Mouse (Mus musculus) layer of hippocampus, adult 2 months (tissue): ENCODE measurements at regions not wholly inside any gene's neighbourhood (a gene's known extent, or its start where the extent isn't known, plus 50 kb on each side); places are given as distances from the start of the nearest gene placed in this dataset.

Experiments used
- DNase-seq, 2 experiments: peaks; one replicate each; pipeline ENCODE4 v3.0.0; 2022; ENCODE audit warnings: low spot score in 2 of 2
- H3K27ac ChIP-seq: fragments of 200-600 bp; 2 replicates; pipeline ENCODE4 v1.8.1; 2022
- H3K4me3 ChIP-seq: fragments of 200-600 bp; 2 replicates; pipeline ENCODE4 v1.8.1; 2022; ENCODE audit warnings: mild to moderate bottlenecking
- CTCF ChIP-seq: fragments of 200-600 bp; conservative IDR thresholded peaks from 2 replicates; pipeline ENCODE4 v1.8.1; 2022; ENCODE audit warnings: antibody characterized with exemption, mild to moderate bottlenecking, moderate library complexity

DNA sequence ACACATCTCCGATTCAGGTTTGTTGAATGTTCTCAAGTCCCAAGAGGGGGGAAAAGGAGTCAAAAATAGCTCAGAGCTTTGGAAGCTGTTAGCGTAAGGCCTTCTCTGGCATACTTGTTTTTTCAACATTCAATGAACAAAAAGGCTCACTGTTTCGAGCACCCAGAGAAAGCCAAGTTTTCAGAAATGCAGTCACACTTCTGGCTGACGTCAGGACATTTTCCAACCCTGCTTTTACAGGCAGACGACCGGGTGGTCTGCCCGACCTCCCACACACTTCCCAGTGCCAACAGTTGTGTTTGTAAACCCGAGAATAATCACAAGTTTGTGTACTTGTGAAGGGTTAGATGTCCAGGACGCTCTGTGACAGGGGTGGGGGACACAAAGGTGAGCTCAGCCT, 218.5 kb downstream of the Wdr11 start:
- H3K27ac ChIP-seq: peak overlapping the region; percentile 46
- H3K4me3 ChIP-seq: no peak overlapping the region
- no peak for TF ChIP-seq CTCF
- DNase-seq: peak in 1 of 2 experiments; percentile 39

- TF ChIP-seq CTCF: no peak
- Histone ChIP-seq H3K27ac (peak overlapping the region; percentile 46), H3K4me3 (no peak overlapping the region)
- no peak for DNase-seq
Measured at GRCm38 (mm10) chr7:129810565-129810964, 218.9 kb downstream of the Wdr11 start.

GRCm38 (mm10) chr7:129814149-129814860, 222.6 kb downstream of the Wdr11 start:
- no peak for TF ChIP-seq CTCF
- no peak overlapping the region for H3K27ac ChIP-seq
- no peak for DNase-seq
- no peak overlapping the region for H3K4me3 ChIP-seq

GRCm38 (mm10) chr7:129818833-129819232, 227.2 kb downstream of the Wdr11 start:
- no peak for DNase-seq
- H3K4me3 ChIP-seq: no peak overlapping the region
- no peak for TF ChIP-seq CTCF
- H3K27ac ChIP-seq: no peak overlapping the region

DNA sequence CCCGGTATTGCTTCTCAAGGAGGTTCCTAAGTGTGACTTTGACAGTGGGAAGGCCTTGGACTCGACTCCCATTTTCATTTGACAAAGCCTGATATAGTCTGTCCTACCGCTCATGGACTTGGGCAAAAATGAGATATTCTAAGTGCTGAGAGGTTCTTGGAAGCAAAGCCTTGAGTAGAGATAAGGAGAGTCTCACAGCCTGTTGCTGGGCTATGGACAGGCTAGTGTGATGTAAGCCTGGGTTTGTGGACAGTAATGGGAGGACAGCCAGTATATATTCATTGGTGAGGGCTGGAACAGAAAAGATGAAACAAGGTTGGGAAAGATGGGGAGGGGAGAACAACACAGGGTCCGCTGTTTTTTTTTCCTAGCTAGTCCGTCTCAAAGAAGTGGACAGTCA, 228.0 kb downstream of the Wdr11 start:
- Histone ChIP-seq H3K4me3 (no peak overlapping the region), H3K27ac (no peak overlapping the region; the same call in 1 of the 2 replicates)
- no peak for DNase-seq
- no peak for TF ChIP-seq CTCF

- no peak for TF ChIP-seq CTCF
- Histone ChIP-seq H3K4me3 (no peak overlapping the region), H3K27ac (no peak overlapping the region)
- DNase-seq: no peak
Measured at GRCm38 (mm10) chr7:129828970-129829369, 237.3 kb downstream of the Wdr11 start.

DNA sequence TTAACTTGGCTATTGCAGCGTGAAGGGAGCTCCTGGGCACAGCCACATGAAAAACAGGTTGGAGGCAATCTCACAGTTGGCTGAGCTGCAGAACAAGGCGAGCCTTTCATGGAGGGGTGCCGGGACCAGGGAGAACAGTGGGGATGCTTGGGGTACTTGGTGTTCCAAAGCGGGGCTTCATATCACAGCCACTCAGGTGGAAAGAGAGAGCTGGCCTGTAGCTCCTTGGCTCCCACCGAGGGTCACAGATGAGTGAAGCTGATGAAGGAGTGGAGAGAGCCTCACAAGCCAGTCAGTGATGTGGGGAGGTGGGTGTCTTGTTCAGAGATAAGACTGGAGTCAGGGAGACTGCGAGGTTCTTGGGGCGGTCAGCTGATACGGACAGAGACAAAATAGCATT, 241.2 kb downstream of the Wdr11 start:
- H3K4me3 ChIP-seq: no peak overlapping the region
- no peak overlapping the region for H3K27ac ChIP-seq
- no peak for DNase-seq
- no peak for TF ChIP-seq CTCF

DNA sequence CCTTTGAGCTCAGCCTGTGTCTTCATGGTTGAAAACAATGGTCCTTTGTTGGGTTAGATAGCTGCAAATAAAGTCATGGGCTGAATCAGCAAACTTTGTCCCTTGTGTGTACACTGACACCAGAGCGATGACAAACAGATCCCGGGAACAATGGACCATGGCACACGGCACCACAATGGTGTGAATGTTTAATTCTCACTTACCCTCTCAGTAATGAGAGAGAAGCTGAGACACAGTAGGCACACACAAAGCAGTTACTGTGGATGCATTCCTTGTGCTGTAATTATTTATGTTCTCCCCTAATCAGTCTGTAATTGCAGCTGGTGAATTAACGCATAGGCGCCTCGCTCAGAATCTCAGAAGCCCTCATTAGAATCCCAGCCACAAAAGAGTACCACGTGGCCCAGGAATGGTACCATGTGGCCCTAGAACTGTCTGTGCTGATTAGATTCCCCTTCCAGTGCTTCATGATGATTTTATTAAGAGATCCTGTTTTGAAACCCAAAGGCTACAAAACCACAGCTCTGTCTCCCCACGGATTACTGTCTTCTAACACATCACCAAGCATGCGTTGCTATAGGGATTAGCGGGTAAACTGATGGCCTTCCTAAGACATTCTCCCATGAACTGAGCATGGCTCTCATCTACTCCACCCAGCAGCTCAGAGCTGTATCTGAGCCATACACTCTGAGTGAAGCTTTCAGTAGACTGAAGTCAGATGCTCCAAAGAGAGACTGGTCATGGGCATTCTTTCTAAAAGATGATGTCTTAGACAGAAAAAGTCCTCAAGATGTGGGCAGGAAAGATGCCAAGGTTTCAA, 250.8 kb downstream of the Wdr11 start:
- peak in 1 of 2 experiments; percentile 34 for DNase-seq
- peak overlapping the region; percentile 40; the same call in 1 of the 2 replicates for H3K27ac ChIP-seq
- no peak for TF ChIP-seq CTCF
- H3K4me3 ChIP-seq: no peak overlapping the region

GRCm38 (mm10) chr7:129847136-129847535, 255.5 kb downstream of the Wdr11 start:
- Histone ChIP-seq H3K4me3 (no peak overlapping the region), H3K27ac (no peak overlapping the region)
- TF ChIP-seq CTCF: no peak
- peak in 1 of 2 experiments; percentile 2 for DNase-seq

DNA sequence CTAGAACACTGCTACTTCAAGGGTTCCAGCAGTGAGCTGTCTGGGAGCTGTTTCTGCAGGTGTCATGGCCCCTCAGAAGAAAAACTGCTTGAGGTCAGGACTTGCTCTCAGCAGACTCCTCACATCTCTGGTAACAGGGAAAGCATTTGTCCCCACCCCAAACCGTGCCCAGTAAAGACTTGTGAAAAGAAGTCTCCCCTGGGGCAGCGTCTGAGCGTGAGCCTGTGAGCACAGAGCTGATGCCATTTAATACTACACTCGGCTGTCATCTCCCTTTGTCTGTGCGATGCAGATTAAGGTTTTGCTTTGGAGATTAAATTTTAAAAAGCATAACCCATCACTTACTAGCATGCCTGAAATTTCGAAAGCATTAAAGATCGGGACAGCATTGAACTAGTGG, 261.9 kb downstream of the Wdr11 start:
- no peak for DNase-seq
- no peak for TF ChIP-seq CTCF
- Histone ChIP-seq H3K27ac (no peak overlapping the region), H3K4me3 (no peak overlapping the region)

- Histone ChIP-seq H3K27ac (no peak overlapping the region), H3K4me3 (no peak overlapping the region)
- DNase-seq: no peak
- no peak for TF ChIP-seq CTCF
Measured at GRCm38 (mm10) chr7:129854942-129855341, 263.3 kb downstream of the Wdr11 start.

- no peak for DNase-seq
- H3K27ac ChIP-seq: no peak overlapping the region
- no peak overlapping the region for H3K4me3 ChIP-seq
- no peak for TF ChIP-seq CTCF
Measured at GRCm38 (mm10) chr7:129862966-129863365, 271.3 kb downstream of the Wdr11 start.

DNA sequence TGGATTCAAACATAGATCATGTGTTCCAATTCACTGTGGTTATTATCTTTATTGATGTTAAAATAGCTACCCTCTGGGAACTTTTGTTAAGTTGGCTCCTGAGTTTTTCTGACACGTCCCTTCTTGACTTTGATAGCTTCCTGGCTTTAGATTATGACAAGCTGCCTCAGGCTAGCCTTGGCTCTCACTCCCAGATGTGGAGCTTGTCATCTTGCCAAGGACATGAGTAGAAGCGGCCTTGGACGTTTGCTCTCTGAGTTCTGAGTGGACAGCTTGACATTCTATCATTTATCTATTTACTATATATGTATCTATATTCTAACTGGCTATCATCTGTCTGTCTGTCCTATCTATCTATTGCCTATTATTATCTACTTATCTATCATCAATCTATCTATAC, 273.9 kb downstream of the Wdr11 start:
- no peak for DNase-seq
- TF ChIP-seq CTCF: no peak
- H3K4me3 ChIP-seq: no peak overlapping the region
- no peak overlapping the region for H3K27ac ChIP-seq
